Mouse (Mus musculus) frontal cortex, adult (tissue): ENCODE data around the gene Cped1.

Source experiments
- ATAC-seq: cut with Nextera tagmentation; 2 replicates; pipeline ENCODE4 v1.9.2; 2017; ENCODE audit warnings: mild to moderate bottlenecking, moderate library complexity, mixed read lengths; ENCODE audit not compliant: low TSS enrichment

Cped1 gene

DNA sequence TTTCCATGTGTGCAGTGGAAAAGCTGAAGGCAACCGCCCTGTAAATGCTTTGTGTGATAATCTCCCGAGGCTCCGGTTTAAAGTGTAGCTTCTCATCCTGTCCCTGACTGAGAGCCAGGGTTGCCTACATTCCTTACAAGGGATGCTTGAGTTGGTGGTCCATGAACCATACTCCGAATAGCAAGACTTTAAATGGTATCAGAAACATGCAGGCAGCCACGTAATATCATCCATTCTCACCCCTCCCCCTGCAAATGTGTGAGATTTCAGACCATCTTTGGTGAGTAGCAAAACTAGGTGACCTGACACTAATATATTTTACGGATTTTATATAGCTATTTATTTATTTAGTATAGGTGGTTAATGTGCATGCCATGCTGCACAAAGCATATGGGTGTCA, 311.3 kb downstream of the Cped1 start:
- ATAC-seq, result no peak

DNA sequence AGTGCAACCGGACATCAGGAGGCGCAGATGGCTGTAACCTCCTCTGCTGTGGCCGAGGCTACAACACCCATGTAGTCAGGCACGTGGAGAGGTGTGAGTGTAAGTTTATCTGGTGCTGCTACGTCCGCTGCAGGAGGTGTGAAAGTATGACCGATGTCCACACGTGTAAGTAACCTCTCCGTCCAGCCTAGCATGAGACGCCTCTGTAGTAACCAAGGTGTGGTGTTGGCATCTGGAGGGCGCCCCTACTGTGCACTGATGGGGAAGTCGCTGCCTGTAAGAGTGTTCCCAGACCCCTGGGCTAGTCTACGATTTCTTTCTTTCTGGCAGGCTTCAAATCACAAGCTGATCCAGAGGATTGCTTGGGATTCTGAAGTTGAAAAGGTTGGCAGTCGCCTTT, 312.3 kb downstream of the Cped1 start:
- no peak for ATAC-seq
